Mouse (Mus musculus) midbrain, embryonic 13.5 days (tissue): ENCODE results near the gene Psmc3. TPM values are rescaled to one million over a fixed set of nuclear protein-coding genes. Genes with fewer than 3 reads are reported as not detected.

Experiments
- ATAC-seq: fragments of 200-750 bp; cut with Nextera tagmentation; 2 replicates; pipeline ENCODE4 v1.8.0; 2017; ENCODE audit warnings: mild to moderate bottlenecking, moderate TSS enrichment, moderate library complexity
- H3K27ac ChIP-seq: fragments of 300-500 bp; sonication (generic); 2 replicates; pipeline ENCODE4 v1.5.1; 2015; ENCODE audit warnings: inconsistent platforms, mild to moderate bottlenecking, moderate library complexity
- H3K27me3 ChIP-seq: fragments of 300-500 bp; sonication (generic); 2 replicates; pipeline ENCODE4 v1.6.1; 2015; ENCODE audit warnings: mild to moderate bottlenecking, inconsistent platforms
- H3K36me3 ChIP-seq: fragments of 300-500 bp; sonication (generic); 2 replicates; pipeline ENCODE4 v1.6.1; 2015; ENCODE audit warnings: mild to moderate bottlenecking, inconsistent platforms
- H3K4me1 ChIP-seq: fragments of 300-500 bp; sonication (generic); replicated peaks from 2 replicates; pipeline ENCODE4 v1.6.1; 2015; ENCODE audit warnings: inconsistent platforms
- H3K4me2 ChIP-seq: fragments of 300-500 bp; sonication (generic); replicated peaks from 2 replicates; pipeline ENCODE4 v1.6.1; 2015; ENCODE audit warnings: moderate library complexity, mild to moderate bottlenecking, inconsistent platforms
- H3K4me3 ChIP-seq: fragments of 300-500 bp; sonication (generic); replicated peaks from 2 replicates; pipeline ENCODE4 v1.5.1; 2015; ENCODE audit warnings: mild to moderate bottlenecking, inconsistent platforms
- H3K9ac ChIP-seq: fragments of 300-500 bp; sonication (generic); replicated peaks from 2 replicates; pipeline ENCODE4 v1.6.1; 2015; ENCODE audit warnings: mild to moderate bottlenecking, inconsistent platforms
- H3K9me3 ChIP-seq: fragments of 300-500 bp; sonication (generic); 2 replicates; pipeline ENCODE4 v1.6.1; 2016; ENCODE audit warnings: mild to moderate bottlenecking, inconsistent platforms
- WGBS: fragments of 180-500 bp; shearing (Covaris S2); methylation state at CpG from one replicate; pipeline ENCODE4 v1.1.7; 2015; 5-methylcytosine and 5-hydroxymethylcytosine counted together
- polyA plus RNA-seq: library from polyadenylated mRNA; unstranded; fragments of >200 nt; fragmentation: Nextera tagmentation; extraction: Ambion mirVana; gene quantifications from 2 replicates; pipeline ENCODE4 v1.2.1, GENCODE M21; 2015

The Psmc3 gene
- polyA plus RNA-seq, 1 experiment from 2014 or later = 254 TPM

DNA sequence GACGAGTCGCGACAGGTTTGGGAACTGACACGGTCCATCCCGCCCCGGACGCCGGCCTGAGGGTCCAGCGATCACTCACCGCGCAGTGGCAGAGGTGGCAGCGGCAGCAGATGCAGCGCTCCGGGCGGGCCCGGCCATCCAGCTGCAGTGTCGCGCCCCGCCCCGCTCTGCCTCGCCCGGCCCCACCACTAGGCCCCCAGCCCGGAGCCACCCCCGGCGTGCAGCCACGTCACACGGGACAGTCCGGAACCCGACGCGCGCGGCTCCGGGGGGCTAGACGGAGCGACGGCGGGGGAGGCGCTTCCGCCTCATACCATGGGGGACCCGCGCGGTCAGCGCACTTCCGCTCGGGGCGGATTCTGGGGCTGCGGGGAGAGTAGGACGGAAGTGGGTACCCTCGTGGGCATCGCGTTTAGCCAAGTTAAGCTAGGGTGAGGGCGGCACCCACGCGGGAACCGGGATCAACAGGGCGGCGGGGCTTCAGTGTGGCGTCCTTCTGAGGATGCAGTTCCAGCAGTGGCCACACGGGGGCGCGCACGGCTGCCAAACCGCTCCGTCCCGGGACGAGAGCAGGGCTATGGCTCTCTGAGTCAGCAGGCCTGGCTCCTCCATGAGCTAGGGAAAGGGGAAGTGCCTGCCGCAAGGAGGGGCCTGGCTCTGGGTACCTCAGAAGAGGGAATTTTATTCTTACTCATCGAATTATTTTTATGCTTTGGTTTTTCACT lies 16.4 kb downstream of the Psmc3 start, which contains the start of gene Slc39a13:
Slc39a13 (minus strand) TSS at position 342 of the 725 bp plus-strand sequence.
- WGBS = under 1% methylated on average over 69 of the region's 69 CpGs
- ATAC-seq = peak; percentile 97
- peak within 1 kb of the TSS; percentile 71 for H3K4me3 ChIP-seq
- H3K4me1 ChIP-seq = peaks cover 28% of the 10 kb centered on the region
- H3K27ac ChIP-seq = peak within 1 kb of the TSS; percentile 81
- H3K4me2 ChIP-seq = peak within 1 kb of the TSS; percentile 76
- no peaks in the 10 kb centered on the region for H3K27me3 ChIP-seq
- no peaks in the 10 kb centered on the region for H3K9me3 ChIP-seq
- peaks cover 27% of the 10 kb centered on the region for H3K36me3 ChIP-seq
- peak within 1 kb of the TSS; percentile 84 for H3K9ac ChIP-seq

- peak overlapping the region; percentile 71 for H3K4me3 ChIP-seq
- peaks cover 28% of the 10 kb centered on the region for H3K4me1 ChIP-seq
- WGBS = 88% methylated on average over 10 of the region's 10 CpGs
- peaks cover 19% of the 10 kb centered on the region; the same call in 1 of the 2 replicates for H3K36me3 ChIP-seq
- H3K9ac ChIP-seq = peak overlapping the region; percentile 84
- H3K9me3 ChIP-seq = no peaks in the 10 kb centered on the region
- peak overlapping the region; percentile 76 for H3K4me2 ChIP-seq
- H3K27me3 ChIP-seq = no peaks in the 10 kb centered on the region
- peak overlapping the region; percentile 81 for H3K27ac ChIP-seq
- ATAC-seq = peak; percentile 7; the same call in 1 of the 2 replicates
These were observed 17.2 kb downstream of the Psmc3 start for GRCm38 (mm10) chr2:91071059-91071458.

GRCm38 (mm10) chr2:91072092-91072491 lies 18.3 kb downstream of the Psmc3 start:
- H3K9ac ChIP-seq = no peak overlapping the region
- no peak overlapping the region for H3K27ac ChIP-seq
- 0 out of 2 replicates have a peak, but pooled peaks cover 8% of the 10 kb centered on the region for H3K36me3 ChIP-seq
- no peak for ATAC-seq
- H3K27me3 ChIP-seq = no peaks in the 10 kb centered on the region
- H3K4me3 ChIP-seq = no peak overlapping the region
- WGBS = 47% methylated on average over 1 of the region's 1 CpGs
- H3K9me3 ChIP-seq = no peaks in the 10 kb centered on the region
- no peak overlapping the region for H3K4me2 ChIP-seq
- peaks cover 28% of the 10 kb centered on the region for H3K4me1 ChIP-seq

DNA sequence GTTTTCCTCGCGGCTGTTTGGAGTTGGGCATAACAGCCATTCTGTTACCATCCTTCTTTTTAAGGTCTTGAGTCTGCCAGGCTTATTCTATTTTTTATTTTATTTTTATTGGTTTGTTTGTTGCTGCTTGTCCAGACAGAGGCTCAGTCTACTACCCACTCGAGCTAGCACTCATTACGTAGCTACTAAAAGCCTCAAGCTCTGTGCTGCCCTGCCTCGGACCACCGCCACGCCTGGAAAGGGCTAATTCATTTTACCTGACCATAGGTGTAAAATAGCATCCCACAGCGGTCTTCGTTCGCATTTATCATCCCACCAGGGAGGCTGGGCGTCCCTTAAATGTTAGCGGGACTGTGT lies 24.1 kb downstream of the Psmc3 start:
- Histone ChIP-seq H3K9ac (peak overlapping the region; percentile 77), H3K27ac (no peak overlapping the region), H3K36me3 (no peaks in the 10 kb centered on the region), H3K27me3 (no peaks in the 10 kb centered on the region), H3K4me2 (peak overlapping the region; percentile 86), H3K4me3 (peak overlapping the region; percentile 49), H3K4me1 (peaks cover 13% of the 10 kb centered on the region), H3K9me3 (no peaks in the 10 kb centered on the region)
- WGBS = 17% methylated on average over 12 of the region's 12 CpGs
- ATAC-seq = peak; percentile 55; the same call in 1 of the 2 replicates

DNA sequence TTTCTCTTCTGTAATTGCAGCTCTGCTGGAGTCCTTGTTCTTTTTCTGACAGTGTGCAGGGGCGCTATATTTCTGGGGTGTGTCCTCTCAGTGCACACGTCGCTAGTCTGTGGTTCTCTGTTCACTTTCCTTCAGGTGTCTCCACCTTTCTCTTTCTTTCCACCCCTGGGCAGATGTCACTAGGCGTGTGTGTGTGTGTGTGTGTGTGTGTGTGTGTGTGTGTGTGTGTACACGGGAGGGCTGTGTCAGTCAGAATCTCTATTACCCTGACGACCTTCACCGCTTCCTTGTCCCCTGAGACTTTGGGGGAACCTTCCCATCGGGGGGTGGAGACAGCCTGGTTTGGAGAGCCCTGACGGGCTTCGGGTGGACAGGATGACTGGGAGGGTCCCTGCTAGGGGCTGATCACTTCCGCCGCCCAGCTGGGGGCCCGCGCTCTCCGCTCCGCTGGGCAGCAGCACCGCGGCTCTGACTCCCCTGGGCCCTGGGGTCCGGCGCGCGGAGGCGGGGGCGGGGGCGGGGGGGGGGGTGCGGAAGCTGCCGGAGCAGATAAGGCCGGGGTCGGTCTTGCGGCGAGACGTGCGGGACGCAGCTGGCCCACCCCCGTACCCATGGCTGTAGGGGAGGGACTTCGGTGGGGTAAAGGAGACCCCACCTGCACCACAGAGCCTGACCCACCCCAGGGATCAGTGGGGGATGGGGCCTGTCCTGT lies 24.7 kb downstream of the Psmc3 start:
- Histone ChIP-seq H3K4me2 (peak overlapping the region; percentile 86), H3K27ac (0 out of 2 replicates have a peak overlapping the region, but pooled peaks have one; percentile 19), H3K9ac (peak overlapping the region; percentile 77), H3K27me3 (no peaks in the 10 kb centered on the region), H3K36me3 (no peaks in the 10 kb centered on the region), H3K9me3 (no peaks in the 10 kb centered on the region), H3K4me1 (peaks cover 13% of the 10 kb centered on the region), H3K4me3 (peak overlapping the region; percentile 49)
- WGBS = under 1% methylated on average over 18 of the region's 36 CpGs
- peak; percentile 84 for ATAC-seq

GRCm38 (mm10) chr2:91079026-91079384 lies 25.2 kb downstream of the Psmc3 start:
- ATAC-seq = no peak
- Histone ChIP-seq H3K4me2 (peak overlapping the region; percentile 86), H3K36me3 (no peaks in the 10 kb centered on the region), H3K4me3 (peak overlapping the region; percentile 49), H3K27ac (peak overlapping the region; percentile 19; the same call in 1 of the 2 replicates), H3K9me3 (no peaks in the 10 kb centered on the region), H3K9ac (peak overlapping the region; percentile 77), H3K4me1 (peaks cover 13% of the 10 kb centered on the region), H3K27me3 (no peaks in the 10 kb centered on the region)
- 31% methylated on average over 5 of the region's 5 CpGs for WGBS

GRCm38 (mm10) chr2:91080784-91081513 lies 27.1 kb downstream of the Psmc3 start:
- Histone ChIP-seq H3K9ac (no peak overlapping the region), H3K4me2 (no peak overlapping the region), H3K4me3 (no peak overlapping the region), H3K4me1 (peaks cover 13% of the 10 kb centered on the region), H3K36me3 (no peaks in the 10 kb centered on the region), H3K27me3 (no peaks in the 10 kb centered on the region), H3K9me3 (no peaks in the 10 kb centered on the region), H3K27ac (no peak overlapping the region)
- 84% methylated on average over 8 of the region's 8 CpGs for WGBS
- ATAC-seq = no peak

- H3K9me3 ChIP-seq = no peaks in the 10 kb centered on the region
- no peak within 1 kb of the TSS for H3K4me3 ChIP-seq
- no peak for ATAC-seq
- H3K9ac ChIP-seq = no peak within 1 kb of the TSS
- H3K4me2 ChIP-seq = no peak within 1 kb of the TSS
- H3K4me1 ChIP-seq = peaks cover 13% of the 10 kb centered on the region
- no peaks in the 10 kb centered on the region for H3K36me3 ChIP-seq
- no peaks in the 10 kb centered on the region for H3K27me3 ChIP-seq
- 82% methylated on average over 13 of the region's 13 CpGs for WGBS
- no peak within 1 kb of the TSS for H3K27ac ChIP-seq
These were observed 28.2 kb downstream of the Psmc3 start, which contains the start of gene Spi1 for GRCm38 (mm10) chr2:91081775-91082695. TSS of gene Spi1 (plus strand) at chr2:91082390.

- ATAC-seq = no peak
- no peak overlapping the region for H3K4me2 ChIP-seq
- no peak overlapping the region for H3K4me3 ChIP-seq
- H3K9ac ChIP-seq = no peak overlapping the region
- H3K27me3 ChIP-seq = no peaks in the 10 kb centered on the region
- H3K36me3 ChIP-seq = no peaks in the 10 kb centered on the region
- no peaks in the 10 kb centered on the region for H3K9me3 ChIP-seq
- WGBS = 78% methylated on average over 11 of the region's 11 CpGs
- peaks cover 12% of the 10 kb centered on the region for H3K4me1 ChIP-seq
- no peak overlapping the region for H3K27ac ChIP-seq
These were observed 29.0 kb downstream of the Psmc3 start for GRCm38 (mm10) chr2:91082844-91083243.

DNA sequence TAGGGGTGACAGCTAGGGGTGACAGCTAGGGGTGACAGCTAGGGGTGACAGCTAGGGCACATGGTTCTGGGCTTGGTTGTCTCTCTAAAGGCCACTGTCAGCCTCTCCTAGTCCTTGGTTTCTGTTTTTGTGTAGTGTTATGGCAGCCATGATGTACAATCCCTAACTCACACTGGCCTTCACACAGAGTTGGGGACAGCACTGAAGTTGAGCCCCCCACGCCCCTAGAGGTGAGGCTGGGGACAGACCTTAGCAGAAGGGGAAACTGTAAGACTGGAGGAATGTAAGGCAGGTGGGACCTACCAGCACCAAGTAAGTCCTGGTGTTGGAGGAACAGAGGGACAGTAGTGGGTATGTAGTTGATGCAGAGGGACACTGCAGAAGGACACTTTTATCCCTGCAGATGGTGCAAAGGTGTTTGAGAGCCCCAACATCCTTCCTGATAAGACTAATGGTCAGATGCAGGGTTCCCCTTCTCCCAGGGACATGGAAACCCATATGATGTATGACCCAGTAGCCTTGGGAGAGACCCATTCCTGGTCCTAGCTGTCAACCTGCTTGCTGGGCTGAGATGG lies 29.6 kb downstream of the Psmc3 start:
- no peak overlapping the region for H3K9ac ChIP-seq
- no peaks in the 10 kb centered on the region for H3K27me3 ChIP-seq
- no peak overlapping the region for H3K4me2 ChIP-seq
- ATAC-seq = no peak
- 43% methylated on average over 1 of the region's 1 CpGs for WGBS
- H3K4me1 ChIP-seq = peaks cover 6% of the 10 kb centered on the region
- no peak overlapping the region for H3K4me3 ChIP-seq
- H3K9me3 ChIP-seq = no peaks in the 10 kb centered on the region
- no peak overlapping the region for H3K27ac ChIP-seq
- no peaks in the 10 kb centered on the region for H3K36me3 ChIP-seq
